Mouse (Mus musculus): ENCODE data around the gene Pkd1. TPM values are rescaled to one million over a fixed set of nuclear protein-coding genes. Genes with fewer than 3 reads are reported as not detected.

Pkd1 gene
- polyA plus RNA-seq, 1 experiment, result 63.1 TPM

GRCm38 (mm10) chr17:24617561-24618194, 68.0 kb downstream of the Pkd1 start:
- Histone ChIP-seq H3K4me1 (ENCODE audit: control insufficient read depth, insufficient read depth, low read length) (no peaks in the 10 kb centered on the region), H3K4me3 (ENCODE audit: insufficient read depth, low read length) (no peak overlapping the region), H3K27ac (ENCODE audit: insufficient read depth, low read length) (no peak overlapping the region)
- TF ChIP-seq POLR2A (IDR thresholded peaks at IDR 0.05; ENCODE audit: low read depth, low read length) (no peak), CTCF (IDR thresholded peaks at IDR 0.05; ENCODE audit: borderline replicate concordance, insufficient read depth, low read length) (peak; percentile 33; the same call in 1 of the 2 replicates)

GRCm38 (mm10) chr17:24625472-24625871, 75.8 kb downstream of the Pkd1 start:
- TF ChIP-seq POLR2A (IDR thresholded peaks at IDR 0.05; ENCODE audit: low read depth, low read length), result no peak
- TF ChIP-seq CTCF (IDR thresholded peaks at IDR 0.05; ENCODE audit: borderline replicate concordance, insufficient read depth, low read length), result no peak
- Histone ChIP-seq H3K4me1 (ENCODE audit: control insufficient read depth, insufficient read depth, low read length) (no peaks in the 10 kb centered on the region), H3K27ac (ENCODE audit: insufficient read depth, low read length) (no peak overlapping the region), H3K4me3 (ENCODE audit: insufficient read depth, low read length) (no peak overlapping the region)

- no peak overlapping the region for H3K4me3 ChIP-seq (ENCODE audit: insufficient read depth, low read length)
- peaks cover 1% of the 10 kb centered on the region for H3K4me1 ChIP-seq (ENCODE audit: control insufficient read depth, insufficient read depth, low read length)
- TF ChIP-seq CTCF (IDR thresholded peaks at IDR 0.05; ENCODE audit: borderline replicate concordance, insufficient read depth, low read length) (peak; percentile 81; the same call in 1 of the 2 replicates), POLR2A (IDR thresholded peaks at IDR 0.05; ENCODE audit: low read depth, low read length) (no peak)
- no peak overlapping the region for H3K27ac ChIP-seq (ENCODE audit: insufficient read depth, low read length)
Measured at GRCm38 (mm10) chr17:24628646-24629045, 79.0 kb downstream of the Pkd1 start.

GRCm38 (mm10) chr17:24630072-24630471, 80.4 kb downstream of the Pkd1 start:
- TF ChIP-seq POLR2A (IDR thresholded peaks at IDR 0.05; ENCODE audit: low read depth, low read length) (no peak), CTCF (IDR thresholded peaks at IDR 0.05; ENCODE audit: borderline replicate concordance, insufficient read depth, low read length) (no peak)
- Histone ChIP-seq H3K4me3 (ENCODE audit: insufficient read depth, low read length) (no peak overlapping the region), H3K4me1 (ENCODE audit: control insufficient read depth, insufficient read depth, low read length) (peaks cover 2% of the 10 kb centered on the region), H3K27ac (ENCODE audit: insufficient read depth, low read length) (no peak overlapping the region)

GRCm38 (mm10) chr17:24632167-24632812, 82.7 kb downstream of the Pkd1 start, which contains the start of the genes Tsc2 and Nthl1:
TSS of gene Tsc2 (minus strand) at chr17:24632630.
TSS of gene Nthl1 (plus strand) at chr17:24632680.
- peak; percentile 83 for TF ChIP-seq POLR2A (IDR thresholded peaks at IDR 0.05; ENCODE audit: low read depth, low read length)
- no peak for TF ChIP-seq CTCF (IDR thresholded peaks at IDR 0.05; ENCODE audit: borderline replicate concordance, insufficient read depth, low read length)
- peaks cover 2% of the 10 kb centered on the region for H3K4me1 ChIP-seq (ENCODE audit: control insufficient read depth, insufficient read depth, low read length)
- peak within 1 kb of the TSS; percentile 88 for H3K27ac ChIP-seq (ENCODE audit: insufficient read depth, low read length)
- peak within 1 kb of the TSS; percentile 78 for H3K4me3 ChIP-seq (ENCODE audit: insufficient read depth, low read length)

- Histone ChIP-seq H3K4me1 (ENCODE audit: control insufficient read depth, insufficient read depth, low read length) (peaks cover 2% of the 10 kb centered on the region), H3K27ac (ENCODE audit: insufficient read depth, low read length) (peak overlapping the region; percentile 88), H3K4me3 (ENCODE audit: insufficient read depth, low read length) (peak overlapping the region; percentile 78)
- TF ChIP-seq POLR2A (IDR thresholded peaks at IDR 0.05; ENCODE audit: low read depth, low read length), result peak; percentile 82
- no peak for TF ChIP-seq CTCF (IDR thresholded peaks at IDR 0.05; ENCODE audit: borderline replicate concordance, insufficient read depth, low read length)
Measured at GRCm38 (mm10) chr17:24632813-24633449, 83.3 kb downstream of the Pkd1 start.

- Histone ChIP-seq H3K27ac (ENCODE audit: insufficient read depth, low read length) (no peak overlapping the region), H3K4me1 (ENCODE audit: control insufficient read depth, insufficient read depth, low read length) (peaks cover 3% of the 10 kb centered on the region), H3K4me3 (ENCODE audit: insufficient read depth, low read length) (no peak overlapping the region)
- TF ChIP-seq POLR2A (IDR thresholded peaks at IDR 0.05; ENCODE audit: low read depth, low read length) (no peak), CTCF (IDR thresholded peaks at IDR 0.05; ENCODE audit: borderline replicate concordance, insufficient read depth, low read length) (no peak)
Measured at GRCm38 (mm10) chr17:24633831-24634230, 84.2 kb downstream of the Pkd1 start.

GRCm38 (mm10) chr17:24635024-24635423, 85.4 kb downstream of the Pkd1 start:
- TF ChIP-seq CTCF (IDR thresholded peaks at IDR 0.05; ENCODE audit: borderline replicate concordance, insufficient read depth, low read length) (no peak), POLR2A (IDR thresholded peaks at IDR 0.05; ENCODE audit: low read depth, low read length) (no peak)
- H3K4me3 ChIP-seq (ENCODE audit: insufficient read depth, low read length), result no peak overlapping the region
- H3K27ac ChIP-seq (ENCODE audit: insufficient read depth, low read length), result no peak overlapping the region
- H3K4me1 ChIP-seq (ENCODE audit: control insufficient read depth, insufficient read depth, low read length), result peaks cover 9% of the 10 kb centered on the region

- Histone ChIP-seq H3K4me1 (ENCODE audit: control insufficient read depth, insufficient read depth, low read length) (peaks cover 12% of the 10 kb centered on the region), H3K27ac (ENCODE audit: insufficient read depth, low read length) (no peak overlapping the region), H3K4me3 (ENCODE audit: insufficient read depth, low read length) (no peak overlapping the region)
- no peak for TF ChIP-seq CTCF (IDR thresholded peaks at IDR 0.05; ENCODE audit: borderline replicate concordance, insufficient read depth, low read length)
- no peak for TF ChIP-seq POLR2A (IDR thresholded peaks at IDR 0.05; ENCODE audit: low read depth, low read length)
Measured at GRCm38 (mm10) chr17:24635694-24636093, 86.1 kb downstream of the Pkd1 start.
